In the genomic region with DNA sequence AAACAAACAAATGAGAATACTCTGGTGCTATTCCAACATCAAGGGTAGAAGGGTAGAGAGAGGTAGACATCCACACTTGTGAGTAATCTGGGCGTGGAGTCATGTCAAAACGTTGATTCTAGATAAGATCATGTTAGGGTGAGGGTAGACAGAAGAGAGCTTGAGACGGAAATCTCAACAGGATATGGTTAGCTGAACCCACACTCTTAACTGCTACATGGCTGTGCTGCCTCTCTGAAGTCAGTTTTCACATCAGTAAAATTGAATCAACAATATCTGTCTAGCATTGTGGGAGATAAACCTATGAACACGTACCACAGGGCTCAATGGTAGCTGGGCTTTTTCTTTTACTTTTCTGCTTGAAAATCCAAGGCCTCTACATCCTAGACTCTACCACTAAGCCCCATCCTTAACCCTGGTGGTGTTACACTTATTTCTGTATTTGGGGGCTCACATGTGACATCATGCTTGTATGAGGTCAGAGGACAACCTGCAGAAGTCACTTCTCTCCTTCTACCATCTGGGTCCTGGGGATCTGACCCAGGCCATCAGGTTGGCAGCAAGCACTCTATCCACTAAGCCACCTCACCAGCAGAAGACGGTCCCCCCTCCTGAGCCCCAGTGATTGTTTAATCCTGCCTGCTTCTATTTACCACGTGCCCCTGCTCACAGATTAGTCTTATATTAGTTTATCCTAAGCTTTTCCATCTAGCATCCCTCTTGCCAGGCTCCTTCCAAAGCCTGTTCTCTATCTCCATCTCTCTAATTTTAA, we compare ENCODE assay signal across 9 mouse cellular contexts. TPM values are rescaled to one million over a fixed set of nuclear protein-coding genes. Genes with fewer than 3 reads are reported as not detected.
DNase-seq lines count a peak whose midpoint lies in the region; ATAC-seq and TF ChIP-seq lines count a peak whose summit lies in the region.
"Had no signal": no experiment of that assay in that cellular context is flagged by ENCODE, and none has a peak within 500 bp of the region (broad histone marks: within the 10 kb centered on the region; RNA-seq: fewer than 3 reads in every experiment).

No protein-coding gene starts in this region.

- no peak for DNase-seq in heart, postnatal 4 days
- no peak for DNase-seq in stomach, postnatal 0 days (ENCODE audit: low spot score)
- no peak for DNase-seq in B cell, adult 2 months
- DNase-seq in kidney, adult 9 months = no peak
- no peak for DNase-seq in right cerebral cortex, adult 18-20 months
- DNase-seq: kidney, postnatal 25 days had no signal

- WGBS in heart, embryonic 13.5 days = 80% methylated on average over 6 of the region's 6 CpGs
- 86% methylated on average over 6 of the region's 6 CpGs for WGBS in stomach, embryonic 14.5 days
- WGBS in stomach, postnatal 0 days = 76% methylated on average over 6 of the region's 6 CpGs
- WGBS in limb, embryonic 15.5 days = 91% methylated on average over 6 of the region's 6 CpGs

- H3K27ac ChIP-seq in heart, embryonic 13.5 days (replicated peaks) = no peak overlapping the region
- no peak overlapping the region for H3K27ac ChIP-seq in stomach, embryonic 14.5 days (ENCODE audit: low read length)
- H3K27ac ChIP-seq in stomach, postnatal 0 days (replicated peaks) = no peak overlapping the region
- no peak overlapping the region for H3K27ac ChIP-seq in limb, embryonic 15.5 days

- H3K4me3 ChIP-seq in heart, embryonic 13.5 days = 0 out of 2 replicates have a peak overlapping the region, but pooled peaks have one; percentile 61
- H3K4me3 ChIP-seq in stomach, embryonic 14.5 days (ENCODE audit: low read depth, low read length) = peak overlapping the region; percentile 43; the same call in 1 of the 2 replicates
- no peak overlapping the region for H3K4me3 ChIP-seq in stomach, postnatal 0 days (ENCODE audit: low read depth, low read length)
- H3K4me3 ChIP-seq in limb, embryonic 15.5 days = no peak overlapping the region

- H3K9ac ChIP-seq in heart, embryonic 13.5 days = no peak overlapping the region
- H3K9ac ChIP-seq in stomach, embryonic 14.5 days (replicated peaks; ENCODE audit: low read depth, low read length) = no peak overlapping the region
- no peak overlapping the region for H3K9ac ChIP-seq in stomach, postnatal 0 days (ENCODE audit: low read length)
- no peak overlapping the region for H3K9ac ChIP-seq in limb, embryonic 15.5 days

- H3K9me3 ChIP-seq in heart, embryonic 13.5 days = no peaks in the 10 kb centered on the region
- H3K9me3 ChIP-seq in stomach, embryonic 14.5 days (ENCODE audit: control insufficient read depth, low read depth, low read length) = no peaks in the 10 kb centered on the region
- no peaks in the 10 kb centered on the region for H3K9me3 ChIP-seq in stomach, postnatal 0 days (ENCODE audit: control insufficient read depth, low read length)
- H3K9me3 ChIP-seq in limb, embryonic 15.5 days = no peaks in the 10 kb centered on the region

- no peaks in the 10 kb centered on the region for H3K27me3 ChIP-seq in heart, embryonic 13.5 days (replicated peaks)
- H3K27me3 ChIP-seq in stomach, embryonic 14.5 days (ENCODE audit: control insufficient read depth, insufficient read depth, low read length) = no peaks in the 10 kb centered on the region
- no peaks in the 10 kb centered on the region for H3K27me3 ChIP-seq in stomach, postnatal 0 days (ENCODE audit: control insufficient read depth, insufficient read depth, low read length)
- H3K27me3 ChIP-seq in limb, embryonic 15.5 days = no peaks in the 10 kb centered on the region

- peaks cover 14% of the 10 kb centered on the region for H3K4me1 ChIP-seq in heart, embryonic 13.5 days
- H3K4me1 ChIP-seq in stomach, embryonic 14.5 days (ENCODE audit: control insufficient read depth, insufficient read depth, low read length) = peaks cover 7% of the 10 kb centered on the region; the same call in 1 of the 2 replicates
- peaks cover 7% of the 10 kb centered on the region for H3K4me1 ChIP-seq in stomach, postnatal 0 days (replicated peaks; ENCODE audit: control insufficient read depth, insufficient read depth)
- peaks cover 11% of the 10 kb centered on the region for H3K4me1 ChIP-seq in limb, embryonic 15.5 days

- peak overlapping the region; percentile 70 for H3K4me2 ChIP-seq in heart, embryonic 13.5 days
- peak overlapping the region; percentile 49; the same call in 1 of the 2 replicates for H3K4me2 ChIP-seq in stomach, embryonic 14.5 days (replicated peaks; ENCODE audit: low read depth, low read length)
- no peak overlapping the region for H3K4me2 ChIP-seq in stomach, postnatal 0 days (replicated peaks; ENCODE audit: low read depth)
- H3K4me2 ChIP-seq in limb, embryonic 15.5 days = peak overlapping the region; percentile 51

- ATAC-seq in heart, embryonic 13.5 days (ENCODE audit: extremely low read depth, insufficient number of reproducible peaks, low FRiP score, low TSS enrichment) = no peak
- ATAC-seq in stomach, embryonic 14.5 days (ENCODE audit: insufficient number of reproducible peaks, insufficient read depth, low FRiP score, low read depth) = no peak
- no peak for ATAC-seq in stomach, postnatal 0 days (ENCODE audit: low FRiP score, low TSS enrichment)
- no peak for ATAC-seq in limb, embryonic 15.5 days (ENCODE audit: insufficient number of reproducible peaks, low FRiP score, low TSS enrichment, low read depth)

- TF ChIP-seq EP300 in stomach, postnatal 0 days (optimal IDR thresholded peaks at IDR 0.05) = no peak

- no peak for TF ChIP-seq CTCF in stomach, postnatal 0 days (IDR thresholded peaks at IDR 0.05; ENCODE audit: low read depth)

- H3K36me3 ChIP-seq in heart, embryonic 13.5 days = peaks cover 40% of the 10 kb centered on the region
- peaks cover 26% of the 10 kb centered on the region for H3K36me3 ChIP-seq in stomach, embryonic 14.5 days (ENCODE audit: control insufficient read depth, insufficient read depth, low read length)
- peaks cover 12% of the 10 kb centered on the region for H3K36me3 ChIP-seq in stomach, postnatal 0 days (ENCODE audit: control insufficient read depth, insufficient read depth, low read length)
- H3K36me3 ChIP-seq in limb, embryonic 15.5 days = peaks cover 32% of the 10 kb centered on the region

RNA-seq across cellular contexts. Expression of a gene that starts 5.8 kb away (rescaled TPM):
- 84.3 and 96.3 TPM in 2 replicates for polyA plus RNA-seq in heart, embryonic 13.5 days (2015; fragmentation: Nextera tagmentation; extraction: Ambion mirVana)
- 10 to 100 TPM; 54.6 to 55.7 TPM for total RNA-seq in heart, postnatal 4 days (2021)
- polyA plus RNA-seq in stomach, embryonic 14.5 days (2014; fragmentation: Nextera tagmentation; extraction: Ambion mirVana) = 95.3 and 101 TPM in 2 replicates
- 47.0 and 48.0 TPM in 2 replicates for polyA plus RNA-seq in stomach, postnatal 0 days (2015; fragmentation: Nextera tagmentation; extraction: Ambion mirVana)
- 95.5 and 97.7 TPM in 2 replicates for polyA plus RNA-seq in limb, embryonic 15.5 days (2015; fragmentation: Nextera tagmentation; extraction: Ambion mirVana)

RNA-seq across cellular contexts. Expression of a gene that starts 19.7 kb away (rescaled TPM):
- polyA plus RNA-seq in heart, embryonic 13.5 days (2015; fragmentation: Nextera tagmentation; extraction: Ambion mirVana) = not detected in 2 replicates
- total RNA-seq in heart, postnatal 4 days (2021) = under 1 TPM in 1 of 2 experiments, not detected in 1; 0.07 TPM
- not detected in 2 replicates for polyA plus RNA-seq in stomach, embryonic 14.5 days (2014; fragmentation: Nextera tagmentation; extraction: Ambion mirVana)
- 0.02 TPM in 1 of 2 replicates, not detected in the other for polyA plus RNA-seq in stomach, postnatal 0 days (2015; fragmentation: Nextera tagmentation; extraction: Ambion mirVana)
- not detected in 2 replicates for polyA plus RNA-seq in limb, embryonic 15.5 days (2015; fragmentation: Nextera tagmentation; extraction: Ambion mirVana)

RNA-seq across cellular contexts. Expression of a gene that starts 20.1 kb away (rescaled TPM):
- polyA plus RNA-seq in heart, embryonic 13.5 days (2015; fragmentation: Nextera tagmentation; extraction: Ambion mirVana) = 18.2 and 21.8 TPM in 2 replicates
- total RNA-seq in heart, postnatal 4 days (2021) = 10 to 100 TPM; 41.8 to 42.9 TPM
- 9.2 and 10.8 TPM in 2 replicates for polyA plus RNA-seq in stomach, embryonic 14.5 days (2014; fragmentation: Nextera tagmentation; extraction: Ambion mirVana)
- polyA plus RNA-seq in stomach, postnatal 0 days (2015; fragmentation: Nextera tagmentation; extraction: Ambion mirVana) = 8.3 and 11.2 TPM in 2 replicates
- polyA plus RNA-seq in limb, embryonic 15.5 days (2015; fragmentation: Nextera tagmentation; extraction: Ambion mirVana) = 5.6 and 6.2 TPM in 2 replicates

RNA-seq across cellular contexts. Expression of a gene that starts 22.9 kb away (rescaled TPM):
- 64.5 and 64.9 TPM in 2 replicates for polyA plus RNA-seq in heart, embryonic 13.5 days (2015; fragmentation: Nextera tagmentation; extraction: Ambion mirVana)
- total RNA-seq in heart, postnatal 4 days (2021) = 10 to 100 TPM; 22.4 to 23.6 TPM
- 74.1 and 91.0 TPM in 2 replicates for polyA plus RNA-seq in stomach, embryonic 14.5 days (2014; fragmentation: Nextera tagmentation; extraction: Ambion mirVana)
- polyA plus RNA-seq in stomach, postnatal 0 days (2015; fragmentation: Nextera tagmentation; extraction: Ambion mirVana) = 129 and 134 TPM in 2 replicates
- polyA plus RNA-seq in limb, embryonic 15.5 days (2015; fragmentation: Nextera tagmentation; extraction: Ambion mirVana) = 82.7 and 85.6 TPM in 2 replicates

RNA-seq across cellular contexts. Expression of a gene that starts 23.9 kb away (rescaled TPM):
- polyA plus RNA-seq in heart, embryonic 13.5 days (2015; fragmentation: Nextera tagmentation; extraction: Ambion mirVana) = not detected in 2 replicates
- total RNA-seq in heart, postnatal 4 days (2021) = under 1 TPM in 1 of 2 experiments, not detected in 1; 0.18 TPM
- not detected in 2 replicates for polyA plus RNA-seq in stomach, embryonic 14.5 days (2014; fragmentation: Nextera tagmentation; extraction: Ambion mirVana)
- polyA plus RNA-seq in stomach, postnatal 0 days (2015; fragmentation: Nextera tagmentation; extraction: Ambion mirVana) = 0.05 TPM in 1 of 2 replicates, not detected in the other
- polyA plus RNA-seq in limb, embryonic 15.5 days (2015; fragmentation: Nextera tagmentation; extraction: Ambion mirVana) = 0.05 and 0.06 TPM in 2 replicates

Comparison
In these comparisons a context has a peak if more than half of its experiments do, and no peak if none do; other contexts are left out.
1. H3K4me3 ChIP-seq: peak in heart, embryonic 13.5 days (single experiment) and stomach, embryonic 14.5 days (single experiment); none in stomach, postnatal 0 days (single experiment) and limb, embryonic 15.5 days (single experiment).